Mouse (Mus musculus) midbrain, embryonic 10.5 days (tissue): ENCODE measurements around the gene Hprt. TPM values are rescaled to one million over a fixed set of nuclear protein-coding genes. Genes with fewer than 3 reads are reported as not detected.
"Not testable (repeated sequence)": the region's sequence is repeated elsewhere in the genome, so short reads cannot be mapped to it uniquely, and the experiment has no call there.

Experiments
- DNase-seq: peaks from one replicate; pipeline ENCODE4 v3.0.0-alpha.2; 2017; ENCODE audit warnings: low spot score
- H3K27ac ChIP-seq: fragments of 300-500 bp; sonication (generic); replicated peaks from 2 replicates; pipeline ENCODE4 v1.5.1; 2016; ENCODE audit warnings: mild to moderate bottlenecking
- H3K27me3 ChIP-seq: fragments of 300-500 bp; sonication (generic); 2 replicates; pipeline ENCODE4 v1.6.1; 2016; ENCODE audit warnings: low read depth, mild to moderate bottlenecking; ENCODE audit not compliant: poor library complexity, severe bottlenecking
- H3K36me3 ChIP-seq: fragments of 300-500 bp; sonication (generic); 2 replicates; pipeline ENCODE4 v1.6.1; 2016; ENCODE audit warnings: mild to moderate bottlenecking, moderate library complexity
- H3K4me1 ChIP-seq: fragments of 300-500 bp; sonication (generic); 2 replicates; pipeline ENCODE4 v1.6.1; 2016
- H3K4me3 ChIP-seq: fragments of 300-500 bp; sonication (generic); 2 replicates; pipeline ENCODE4 v1.5.1; 2016; ENCODE audit warnings: mild to moderate bottlenecking, moderate library complexity
- H3K9me3 ChIP-seq: fragments of 300-500 bp; sonication (generic); replicated peaks from 2 replicates; pipeline ENCODE4 v1.6.1; 2016; ENCODE audit warnings: mild to moderate bottlenecking
- WGBS: fragments of 180-500 bp; shearing (Covaris S2); methylation state at CpG from one replicate; pipeline ENCODE4 v1.1.7; 2016; 5-methylcytosine and 5-hydroxymethylcytosine counted together
- polyA plus RNA-seq: library from polyadenylated mRNA; unstranded; fragments of >200 nt; fragmentation: Nextera tagmentation; extraction: Ambion mirVana; gene quantifications from 2 replicates; pipeline ENCODE4 v1.2.1, GENCODE M21; 2016

The Hprt gene
- polyA plus RNA-seq, result 78.0 and 100 TPM in 2 replicates

GRCm38 (mm10) chrX:52987905-52988783, at the start of gene Hprt:
Gene Hprt, plus strand, starts transcription at chrX:52988137.
- Histone ChIP-seq H3K27me3 (no peaks in the 10 kb centered on the region), H3K36me3 (peaks cover 3% of the 10 kb centered on the region; the same call in 1 of the 2 replicates), H3K4me1 (peaks cover 9% of the 10 kb centered on the region), H3K27ac (peak within 1 kb of the TSS; percentile 93), H3K9me3 (no peaks in the 10 kb centered on the region; the same call in 1 of the 2 replicates), H3K4me3 (peak within 1 kb of the TSS; percentile 74)
- WGBS, result 18% methylated on average over 72 of the region's 72 CpGs
- DNase-seq, result peak; percentile 81

GRCm38 (mm10) chrX:52945509-52945908, 42.4 kb upstream of the Hprt start:
- H3K9me3 ChIP-seq, result no peaks in the 10 kb centered on the region
- DNase-seq, result no peak
- WGBS, result 92% methylated on average over 5 of the region's 5 CpGs
- H3K4me3 ChIP-seq, result no peak overlapping the region
- no peaks in the 10 kb centered on the region for H3K27me3 ChIP-seq
- H3K36me3 ChIP-seq, result peaks cover 87% of the 10 kb centered on the region
- no peak overlapping the region for H3K27ac ChIP-seq
- H3K4me1 ChIP-seq, result no peaks in the 10 kb centered on the region

GRCm38 (mm10) chrX:52949713-52950112, 38.2 kb upstream of the Hprt start:
- Histone ChIP-seq H3K9me3 (no peaks in the 10 kb centered on the region), H3K4me3 (no peak overlapping the region), H3K27ac (no peak overlapping the region), H3K36me3 (peaks cover 92% of the 10 kb centered on the region), H3K4me1 (no peaks in the 10 kb centered on the region), H3K27me3 (no peaks in the 10 kb centered on the region)
- no peak for DNase-seq
- 73% methylated on average over 2 of the region's 2 CpGs for WGBS

GRCm38 (mm10) chrX:52956942-52957341, 31.0 kb upstream of the Hprt start:
- WGBS, result 91% methylated on average over 4 of the region's 4 CpGs
- H3K27me3 ChIP-seq, result no peaks in the 10 kb centered on the region
- no peaks in the 10 kb centered on the region for H3K4me1 ChIP-seq
- H3K9me3 ChIP-seq, result no peaks in the 10 kb centered on the region
- no peak overlapping the region for H3K4me3 ChIP-seq
- H3K36me3 ChIP-seq, result peaks cover 43% of the 10 kb centered on the region
- no peak overlapping the region for H3K27ac ChIP-seq
- DNase-seq, result no peak

GRCm38 (mm10) chrX:52961559-52962110, 26.3 kb upstream of the Hprt start:
- Histone ChIP-seq H3K36me3 (0 out of 2 replicates have a peak, but pooled peaks cover 3% of the 10 kb centered on the region), H3K27ac (no peak overlapping the region), H3K9me3 (no peaks in the 10 kb centered on the region), H3K4me1 (no peaks in the 10 kb centered on the region), H3K4me3 (no peak overlapping the region), H3K27me3 (no peaks in the 10 kb centered on the region)
- 67% methylated on average over 5 of the region's 5 CpGs for WGBS
- no peak for DNase-seq

GRCm38 (mm10) chrX:52965149-52965548, 22.8 kb upstream of the Hprt start:
- Histone ChIP-seq H3K27me3 (no peaks in the 10 kb centered on the region), H3K9me3 (no peaks in the 10 kb centered on the region), H3K4me3 (no peak overlapping the region), H3K27ac (no peak overlapping the region), H3K4me1 (no peaks in the 10 kb centered on the region), H3K36me3 (no peaks in the 10 kb centered on the region)
- no peak for DNase-seq
- WGBS, result 90% methylated on average over 2 of the region's 2 CpGs

GRCm38 (mm10) chrX:52971211-52972006, 16.5 kb upstream of the Hprt start:
- Histone ChIP-seq H3K27ac (no peak overlapping the region), H3K27me3 (no peaks in the 10 kb centered on the region), H3K4me1 (no peaks in the 10 kb centered on the region), H3K9me3 (no peaks in the 10 kb centered on the region), H3K4me3 (no peak overlapping the region), H3K36me3 (no peaks in the 10 kb centered on the region)
- 69% methylated on average over 3 of the region's 3 CpGs for WGBS
- DNase-seq, result no peak

GRCm38 (mm10) chrX:52972129-52972528, 15.8 kb upstream of the Hprt start:
- no peak overlapping the region for H3K27ac ChIP-seq
- no peak overlapping the region for H3K4me3 ChIP-seq
- WGBS, result 67% methylated on average over 1 of the region's 1 CpGs
- H3K4me1 ChIP-seq, result no peaks in the 10 kb centered on the region
- no peaks in the 10 kb centered on the region for H3K9me3 ChIP-seq
- DNase-seq, result no peak
- no peaks in the 10 kb centered on the region for H3K36me3 ChIP-seq
- no peaks in the 10 kb centered on the region for H3K27me3 ChIP-seq

- DNase-seq, result no peak
- WGBS, result 92% methylated on average over 1 of the region's 1 CpGs
- H3K4me3 ChIP-seq, result no peak overlapping the region
- no peak overlapping the region for H3K27ac ChIP-seq
- H3K9me3 ChIP-seq, result no peaks in the 10 kb centered on the region
- no peaks in the 10 kb centered on the region for H3K4me1 ChIP-seq
- H3K27me3 ChIP-seq, result no peaks in the 10 kb centered on the region
- H3K36me3 ChIP-seq, result no peaks in the 10 kb centered on the region
These were observed 15.3 kb upstream of the Hprt start for GRCm38 (mm10) chrX:52972680-52973079.

GRCm38 (mm10) chrX:52978576-52978975, 9.4 kb upstream of the Hprt start:
- H3K4me1 ChIP-seq, result no peaks in the 10 kb centered on the region
- H3K9me3 ChIP-seq, result no peaks in the 10 kb centered on the region
- H3K27me3 ChIP-seq, result no peaks in the 10 kb centered on the region
- no peak for DNase-seq
- no peaks in the 10 kb centered on the region for H3K36me3 ChIP-seq
- H3K4me3 ChIP-seq, result no peak overlapping the region
- H3K27ac ChIP-seq, result no peak overlapping the region
- 52% methylated on average over 1 of the region's 1 CpGs for WGBS

- H3K4me3 ChIP-seq, result no peak overlapping the region
- H3K4me1 ChIP-seq, result no peaks in the 10 kb centered on the region
- DNase-seq, result no peak
- H3K9me3 ChIP-seq, result no peaks in the 10 kb centered on the region; the same call in 1 of the 2 replicates
- H3K27me3 ChIP-seq, result no peaks in the 10 kb centered on the region
- no peak overlapping the region for H3K27ac ChIP-seq
- 84% methylated on average over 3 of the region's 3 CpGs for WGBS
- no peaks in the 10 kb centered on the region for H3K36me3 ChIP-seq
These were observed 6.6 kb upstream of the Hprt start for GRCm38 (mm10) chrX:52981378-52981777.

- H3K4me3 ChIP-seq, H3K9me3 ChIP-seq, H3K4me1 ChIP-seq, DNase-seq, H3K27ac ChIP-seq, H3K27me3 ChIP-seq: not testable (repeated sequence)
- H3K36me3 ChIP-seq, result peaks cover 11% of the 10 kb centered on the region; the same call in 1 of the 2 replicates
- WGBS, result 88% methylated on average over 5 of the region's 5 CpGs
These were observed 6.8 kb downstream of the Hprt start for GRCm38 (mm10) chrX:52994726-52995125.
